Mouse (Mus musculus) brain, embryonic 14.5 days (tissue): ENCODE results near the gene Tceal9.

ENCODE experiments used
- CTCF ChIP-seq: fragments of 200-500 bp; IDR thresholded peaks from 2 replicates; pipeline ENCODE4 v1.5.1; 2012; ENCODE audit warnings: inconsistent platforms, mild to moderate bottlenecking, moderate library complexity, borderline replicate concordance; ENCODE audit not compliant: insufficient read depth, insufficient read length; ENCODE audit errors: extremely low read depth
- POLR2A ChIP-seq: fragments of 200-500 bp; IDR thresholded peaks from 2 replicates; pipeline ENCODE4 v1.6.1; 2012; ENCODE audit warnings: mild to moderate bottlenecking, inconsistent platforms, borderline replicate concordance; ENCODE audit not compliant: poor library complexity, insufficient read depth, insufficient read length, severe bottlenecking; ENCODE audit errors: extremely low read depth

DNA sequence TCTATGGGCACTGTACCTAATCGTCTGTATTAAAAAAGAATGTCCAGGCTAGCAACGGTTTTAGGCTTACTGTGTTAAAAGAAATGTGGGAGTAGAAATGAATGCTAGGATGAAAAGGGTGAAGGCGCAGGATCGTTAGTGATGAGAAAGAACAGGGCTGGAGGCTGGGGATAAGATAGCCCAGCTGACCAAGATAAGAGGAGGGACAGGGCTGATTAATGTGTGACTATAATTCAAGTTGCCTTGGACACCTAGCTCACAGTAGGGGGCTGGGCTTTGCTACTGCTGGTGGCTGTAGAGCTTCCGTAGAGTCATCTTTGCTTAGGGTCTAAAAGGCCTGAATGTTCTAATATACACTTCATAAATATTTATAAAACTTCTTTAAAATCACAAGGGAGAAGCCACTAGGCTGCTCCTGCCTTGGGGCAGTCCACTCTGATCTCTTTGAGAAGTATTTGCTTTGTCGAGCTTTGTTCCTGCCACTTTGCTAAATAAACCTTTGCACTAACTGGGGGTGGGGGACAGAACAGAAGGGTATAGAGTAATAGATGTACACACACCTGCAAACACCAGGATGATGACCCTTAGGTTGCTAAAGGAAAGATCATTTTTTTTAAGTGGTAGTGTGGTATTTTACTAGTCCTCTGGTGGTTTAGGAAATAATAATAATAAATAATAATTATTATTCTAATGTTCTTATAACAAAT, 7.3 kb downstream of the Tceal9 start:
- TF ChIP-seq CTCF (no peak), POLR2A (no peak)
